Mouse (Mus musculus): ENCODE measurements at regions not wholly inside any gene's neighbourhood (a gene's known extent, or its start where the extent isn't known, plus 50 kb on each side); places are given as distances from the start of the nearest gene placed in this dataset.

GRCm38 (mm10) chr3:40226772-40227171 lies 304.3 kb upstream of the Intu start:
- no peak for TF ChIP-seq MYOG (IDR thresholded peaks at IDR 0.05; ENCODE audit: control insufficient read depth in 1 of 3, insufficient read depth in 1 of 3, insufficient read length in 2 of 3, low read depth in 2 of 3)
- no peak for TF ChIP-seq POLR2A (IDR thresholded peaks at IDR 0.05; ENCODE audit: insufficient read length, low read depth)
- TF ChIP-seq CEBPB (IDR thresholded peaks at IDR 0.05; ENCODE audit: insufficient read depth, poor library complexity, severe bottlenecking) = no peak
- no peak for TF ChIP-seq MYOD1 (IDR thresholded peaks at IDR 0.05; ENCODE audit: control insufficient read depth in 1 of 3, insufficient read length in 2 of 3, low read depth in 2 of 3)
- no peak for TF ChIP-seq TCF12 (IDR thresholded peaks at IDR 0.05; ENCODE audit: insufficient read depth, poor library complexity, severe bottlenecking)
- TF ChIP-seq REST (IDR thresholded peaks at IDR 0.05; ENCODE audit: insufficient read depth, insufficient read length) = no peak
- TF ChIP-seq E2F4 (IDR thresholded peaks at IDR 0.05; ENCODE audit: insufficient read depth) = no peak
- TF ChIP-seq MAX (IDR thresholded peaks at IDR 0.05; ENCODE audit: low read depth) = no peak
- no peak for TF ChIP-seq USF1 (IDR thresholded peaks at IDR 0.05; ENCODE audit: low read depth)

Measured in myocyte (in vitro differentiated cells).